Mouse (Mus musculus) c-Kit-positive CD71-positive TER-119-positive erythroid progenitor cells, embryonic 14.5 days (primary cell): ENCODE measurements around the gene Letm1.

Experiments used
- DNase-seq: peaks from one replicate; pipeline ENCODE4 v3.0.0-alpha.2; 2013; ENCODE audit warnings: low spot score

The Letm1 gene

DNA sequence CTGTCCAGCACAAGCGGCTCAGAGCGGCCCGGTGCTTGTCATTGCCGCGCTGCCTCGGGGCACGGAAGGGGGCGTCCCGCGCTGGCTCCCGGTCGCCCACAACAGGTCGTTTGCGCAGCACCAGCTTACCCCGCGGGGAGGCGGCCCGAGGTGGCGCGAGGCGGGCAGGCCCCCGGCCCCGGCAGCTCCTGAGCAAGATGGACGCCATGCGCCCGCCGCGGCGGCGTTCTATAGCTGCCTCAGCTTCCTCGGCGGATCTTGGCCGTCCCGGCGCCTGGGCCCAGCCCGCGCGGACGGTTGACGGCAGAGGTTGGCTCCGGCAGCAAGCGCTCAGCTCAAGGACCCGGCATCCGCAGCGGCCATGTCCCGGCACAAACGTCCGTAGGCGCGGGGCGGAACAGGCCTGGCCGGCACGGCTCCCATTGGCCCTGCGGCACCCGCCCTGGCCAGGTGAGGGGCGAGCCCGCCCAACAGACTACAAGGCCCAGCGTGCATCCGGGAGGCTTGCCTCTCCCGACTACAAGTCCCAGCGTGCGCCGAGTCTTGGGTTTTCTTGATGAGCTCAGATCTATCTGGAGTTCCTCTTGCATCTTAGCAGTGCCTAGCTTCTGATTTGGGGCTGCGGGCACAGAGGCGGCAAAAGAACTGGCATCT lies at the start of gene Letm1:
Gene Letm1 (minus strand): TSS at position 473 of the 654 bp plus-strand sequence.
- peak; percentile 89 for DNase-seq

DNA sequence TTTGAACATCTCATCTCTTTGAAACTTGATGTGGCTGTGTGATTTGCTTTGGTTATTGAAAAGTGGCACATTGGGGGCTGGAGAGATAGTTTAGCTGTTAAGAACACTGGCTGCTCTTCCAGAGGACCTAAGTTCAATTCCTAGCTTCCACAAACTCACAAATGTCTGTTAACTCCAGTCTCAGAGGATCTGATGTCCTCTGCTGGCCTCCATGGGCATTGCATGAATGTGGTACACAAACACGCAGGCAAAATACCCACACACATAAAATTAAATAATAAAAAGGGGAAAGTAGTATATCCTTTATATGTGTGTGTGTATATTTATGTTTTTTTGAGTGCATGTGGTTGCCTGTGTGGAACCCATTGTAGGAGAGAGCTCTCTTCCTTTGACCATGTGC lies 48.2 kb upstream of the Letm1 start:
- DNase-seq = no peak

DNA sequence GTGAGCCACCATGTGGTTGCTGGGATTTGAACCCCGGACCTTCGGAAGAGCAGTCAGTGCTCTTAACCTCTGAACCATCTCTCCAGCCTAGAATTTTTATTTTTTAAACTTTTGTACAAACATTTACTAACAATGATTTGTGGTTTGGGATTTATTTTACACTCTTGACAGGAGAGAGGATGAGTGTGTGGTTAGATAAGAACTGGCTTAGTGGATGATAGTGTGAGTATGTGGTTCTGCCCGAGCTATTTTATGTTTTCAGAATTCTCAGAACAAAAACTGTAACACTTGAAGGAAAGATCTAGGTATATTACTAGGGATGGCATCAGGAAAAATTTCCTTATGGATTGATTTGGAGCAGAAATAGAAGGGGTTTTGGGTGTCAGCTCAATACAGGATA lies 47.3 kb upstream of the Letm1 start:
- DNase-seq = no peak

DNA sequence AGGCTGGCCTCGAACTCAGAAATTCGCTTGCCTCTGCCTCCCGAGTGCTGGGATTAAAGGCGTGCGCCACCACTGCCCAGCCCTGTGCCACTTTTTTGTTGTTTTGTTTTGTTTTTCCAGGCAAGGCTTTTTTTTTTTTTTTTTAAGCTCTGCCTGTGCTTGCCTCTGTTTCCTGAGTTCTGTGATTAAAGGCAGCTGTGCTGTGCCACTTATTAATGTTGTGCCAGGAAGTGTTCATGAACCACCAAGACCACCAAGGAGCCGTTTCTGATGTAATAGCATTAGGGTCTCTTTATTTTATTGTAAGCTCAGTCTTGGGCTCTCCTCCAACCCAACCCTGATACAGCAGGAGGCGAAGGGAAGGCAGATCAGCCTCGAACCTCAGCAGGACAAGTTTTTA lies 45.5 kb upstream of the Letm1 start:
- no peak for DNase-seq

DNA sequence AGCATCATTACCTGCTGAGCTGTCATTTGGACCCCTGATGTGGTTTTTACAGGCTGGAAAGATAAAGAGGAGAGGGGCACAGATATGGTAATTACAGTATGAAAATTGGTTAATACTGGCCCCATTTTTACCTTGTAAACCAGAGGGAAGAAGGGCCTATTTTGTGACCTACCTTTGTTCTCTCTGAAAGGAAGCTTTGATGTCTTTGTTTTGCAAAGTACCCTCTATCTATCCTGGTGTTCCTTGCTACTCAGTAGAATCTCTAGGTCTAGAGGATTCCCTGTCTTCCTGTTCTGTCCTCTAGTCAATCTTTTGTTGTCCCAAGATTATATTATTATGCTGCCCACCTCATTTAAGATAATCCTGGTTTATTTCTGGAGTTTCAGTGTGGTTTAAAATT lies 43.4 kb upstream of the Letm1 start:
- no peak for DNase-seq

DNA sequence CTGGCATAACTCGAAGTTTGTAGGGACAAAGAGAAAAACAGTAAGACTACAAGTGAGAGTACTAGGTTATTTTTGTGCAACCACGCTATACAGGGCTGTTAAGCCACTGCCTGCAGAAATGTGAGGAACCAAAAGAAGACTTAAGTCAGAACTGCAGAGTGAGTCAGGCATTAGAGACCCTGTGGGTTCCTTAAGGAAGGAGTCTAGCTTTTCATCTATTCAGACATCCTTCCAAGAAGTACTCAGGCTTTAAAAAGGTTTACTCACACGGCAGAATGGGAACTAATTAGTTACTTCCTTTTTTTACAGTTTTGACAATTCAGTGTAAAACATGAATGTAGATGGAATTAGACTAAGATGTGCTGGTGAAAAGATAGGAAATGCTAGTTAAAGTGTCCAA lies 39.8 kb upstream of the Letm1 start:
- DNase-seq = no peak

DNA sequence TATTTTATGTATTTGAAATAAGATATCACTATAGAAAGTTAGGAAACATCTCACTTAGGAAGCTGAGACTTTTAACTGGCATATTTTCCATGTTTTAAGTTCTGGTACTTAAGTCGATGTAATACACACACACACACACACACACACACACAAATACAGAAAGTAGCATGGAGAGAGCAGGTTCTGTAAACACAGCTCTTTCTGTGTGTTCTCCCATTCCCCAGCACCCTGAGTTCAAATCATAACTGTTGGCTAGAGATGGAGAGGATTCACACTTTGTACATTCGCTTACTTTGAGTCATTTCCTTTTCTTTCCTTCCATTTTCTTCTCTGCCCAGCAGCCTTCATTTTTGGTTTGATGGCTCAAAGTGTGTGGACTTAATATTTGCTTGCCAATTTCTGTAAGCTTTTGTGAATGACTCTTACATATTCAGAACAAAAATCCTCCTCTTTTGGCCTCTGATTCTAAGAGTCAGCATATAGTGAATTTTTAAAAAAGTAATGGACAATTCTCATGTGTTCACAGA lies 39.3 kb upstream of the Letm1 start:
- no peak for DNase-seq

DNA sequence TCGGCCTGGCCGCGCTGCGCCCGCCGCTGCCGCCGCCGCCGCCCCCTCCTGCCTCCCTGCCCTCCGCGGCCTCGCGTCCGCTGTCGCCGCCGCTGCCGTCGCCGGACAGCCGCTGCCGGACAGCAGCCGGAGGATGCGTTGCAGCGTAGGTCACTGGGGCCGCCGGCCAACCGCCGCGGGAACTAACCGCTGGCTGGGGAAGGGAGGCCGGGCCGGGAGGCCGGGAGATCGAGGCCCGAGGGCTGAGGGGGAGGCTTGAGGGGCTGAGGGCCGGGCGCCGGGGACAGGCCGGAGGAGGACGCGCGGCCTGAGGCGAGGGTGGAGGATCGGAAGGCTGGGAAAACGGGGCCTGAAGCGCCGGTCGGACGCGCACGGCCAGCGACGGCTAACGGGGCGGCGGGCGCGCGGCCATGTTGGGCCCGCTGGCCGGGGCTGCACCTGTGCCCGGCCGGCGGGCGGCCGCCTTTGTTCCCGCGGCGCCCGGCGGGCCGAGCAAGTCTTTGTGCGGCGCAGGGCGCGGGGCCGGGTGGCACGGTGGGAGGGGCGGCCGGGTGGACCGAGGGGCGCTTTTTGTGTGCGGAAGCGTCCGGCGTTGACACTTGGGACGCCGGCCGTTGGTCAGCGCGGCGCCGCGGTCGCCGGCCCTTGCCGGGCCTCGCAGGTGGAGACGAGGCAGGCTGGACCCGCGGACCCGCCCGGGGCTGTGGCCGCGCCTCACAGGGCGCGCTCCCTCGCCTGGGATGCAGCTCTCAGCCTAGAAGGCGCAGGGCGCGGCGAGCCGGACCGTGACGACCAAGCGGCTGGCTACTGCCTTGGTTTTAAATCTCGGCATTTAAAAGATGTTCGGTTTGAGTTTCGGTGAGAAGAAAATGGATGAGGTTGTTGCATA lies 38.4 kb upstream of the Letm1 start:
- peak; percentile 37 for DNase-seq

DNA sequence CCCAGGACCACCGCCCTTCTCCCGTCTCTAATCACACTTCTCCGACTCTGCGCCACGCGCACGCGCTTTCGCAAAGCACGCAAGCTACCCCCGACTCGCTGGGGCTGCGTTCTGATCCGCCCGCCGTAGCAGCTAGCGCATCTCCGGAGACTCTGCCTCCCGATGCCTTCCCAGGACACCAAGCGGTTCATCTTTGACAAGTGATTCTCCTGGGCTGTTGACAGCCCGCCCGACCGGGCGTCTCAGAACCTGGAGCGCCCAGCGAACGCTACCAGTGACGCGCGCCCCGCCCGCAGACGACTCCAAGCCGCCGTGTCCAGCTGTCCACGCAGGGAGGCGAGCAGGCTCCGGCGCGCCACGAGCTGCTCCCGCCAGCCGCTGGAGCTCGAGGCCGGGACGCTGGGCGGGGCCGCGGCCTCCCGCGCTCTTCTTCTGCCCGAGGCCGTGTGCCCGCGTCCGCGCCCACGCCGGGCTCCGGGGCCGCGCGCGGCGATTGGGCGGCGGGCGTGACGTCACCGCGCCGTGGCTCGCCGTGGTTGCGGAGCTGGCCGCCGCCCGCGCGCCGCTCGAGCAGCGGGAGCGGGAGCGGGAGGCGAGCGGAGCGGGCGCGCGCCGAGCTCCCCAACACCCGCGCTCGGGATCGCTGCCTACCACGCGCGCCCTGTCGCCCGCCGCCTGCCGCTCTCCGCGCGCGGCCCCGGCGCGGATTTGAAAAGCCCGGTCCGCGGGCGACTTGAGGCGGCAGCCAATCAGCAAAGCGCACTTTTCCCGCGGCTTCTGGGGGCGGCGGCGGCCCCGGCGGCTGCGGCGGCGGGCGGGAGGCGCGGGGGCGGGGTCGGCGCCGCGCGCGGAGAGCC lies 37.5 kb upstream of the Letm1 start, which contains the start of gene Nsd2:
Gene Nsd2 (plus strand): TSS at position 850 of the 857 bp plus-strand sequence.
- peak; percentile 78 for DNase-seq

DNA sequence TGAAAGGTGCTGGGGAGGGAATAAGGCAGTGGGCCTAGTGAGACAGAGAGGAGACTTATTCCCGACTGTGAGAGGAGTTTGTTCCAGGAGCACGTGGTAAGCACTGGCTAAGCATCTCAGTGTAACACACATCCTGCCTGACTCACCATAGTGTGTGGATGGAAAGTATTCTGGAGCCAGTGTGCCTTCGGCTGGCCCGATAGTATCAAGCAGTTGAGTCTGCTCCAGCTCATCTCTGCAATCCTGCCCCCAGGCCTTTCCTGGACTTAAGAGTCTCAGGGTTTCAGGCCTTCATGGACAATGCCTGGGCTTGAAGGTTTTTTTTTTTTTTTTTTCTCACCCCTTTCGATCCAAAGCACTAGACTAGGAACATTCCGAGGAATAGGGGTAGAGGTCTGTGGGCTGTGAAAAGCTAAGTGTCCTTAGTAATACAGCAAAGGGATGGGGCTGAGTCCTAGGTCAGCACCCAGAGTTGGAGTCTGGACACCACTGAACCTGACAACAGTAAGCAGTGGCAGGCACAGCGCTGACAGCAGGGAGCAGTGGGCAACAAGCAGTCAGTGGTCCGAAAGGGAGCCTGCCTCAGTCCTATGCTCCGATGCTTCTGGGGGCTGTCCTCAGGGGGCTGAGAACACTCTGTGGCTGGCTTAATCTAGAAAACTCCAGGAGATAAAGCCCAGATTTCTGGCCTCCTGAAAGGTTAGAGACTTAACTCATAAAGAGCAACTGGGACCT lies 36.7 kb upstream of the Letm1 start:
- DNase-seq = no peak

DNA sequence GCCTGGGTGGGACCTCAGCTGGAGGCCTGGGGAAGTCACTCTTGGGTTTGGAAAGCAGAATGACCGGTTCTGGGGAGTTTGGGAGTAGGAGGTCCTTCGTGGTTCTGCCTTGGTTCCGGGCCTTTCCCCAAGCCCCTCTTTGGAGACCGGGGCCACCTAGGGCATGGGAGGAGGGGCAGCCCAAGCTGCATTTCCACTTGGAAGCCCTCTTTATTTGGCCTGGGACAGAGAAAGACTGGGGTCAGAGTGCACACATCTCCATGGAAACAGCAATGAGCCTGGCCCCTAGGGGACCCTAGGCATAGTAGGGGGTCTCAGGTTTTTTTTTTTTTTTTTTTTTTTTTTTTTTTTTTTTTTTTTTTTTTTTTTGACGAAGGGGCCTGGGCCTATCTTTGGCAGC lies 35.5 kb upstream of the Letm1 start:
- DNase-seq = no peak

DNA sequence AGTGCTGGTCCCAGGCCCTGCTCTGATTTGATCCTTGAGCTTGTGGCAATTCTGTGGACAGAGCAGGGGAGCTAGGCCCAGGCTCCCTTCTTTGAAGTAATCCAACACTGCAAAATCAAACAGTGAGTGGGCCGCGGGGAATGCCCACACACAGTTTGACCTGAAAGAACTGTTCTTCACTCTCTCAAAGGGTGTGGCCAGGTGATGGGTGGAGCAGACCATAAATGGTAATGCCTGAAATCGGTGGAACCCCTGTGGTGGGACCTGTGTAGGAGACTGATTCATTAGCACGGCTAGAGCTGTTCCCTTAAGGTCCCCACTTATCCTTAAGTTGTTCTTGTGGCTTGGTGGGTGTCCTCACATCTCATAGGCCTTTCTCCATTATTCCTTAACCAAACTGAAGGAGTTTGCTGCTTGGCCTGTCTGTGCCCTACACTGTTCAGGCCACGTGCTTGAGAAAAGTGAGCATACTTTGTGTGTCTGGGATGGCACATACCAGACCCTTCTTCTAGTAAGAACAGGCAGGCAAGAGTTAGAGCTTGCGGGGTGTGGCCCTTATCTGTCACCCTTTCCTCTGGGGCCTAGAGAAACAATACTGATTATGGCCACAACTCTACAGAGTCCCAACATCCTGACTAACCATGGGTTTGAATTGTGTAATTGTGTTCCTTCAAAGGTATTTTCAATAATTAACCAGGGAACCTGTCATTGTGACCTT lies 33.5 kb upstream of the Letm1 start:
- DNase-seq = no peak

DNA sequence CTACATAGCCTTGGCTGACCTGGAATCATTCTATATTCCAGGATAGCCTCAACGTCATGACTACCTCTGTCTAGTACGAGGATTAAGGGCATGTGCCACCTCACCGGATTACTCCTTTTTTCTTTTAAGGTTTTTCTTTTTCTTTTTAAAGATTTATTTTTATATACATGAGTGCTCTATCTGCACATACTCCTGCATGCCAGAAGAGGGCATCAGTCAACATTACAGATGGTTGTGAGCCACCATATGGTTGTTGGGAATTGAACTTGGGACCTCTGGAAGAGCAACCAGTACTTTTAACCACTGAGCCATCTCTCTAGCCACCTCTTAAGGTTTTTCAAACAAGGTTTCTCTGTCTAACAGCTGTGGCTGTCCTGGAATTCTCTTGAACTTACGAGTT lies 28.9 kb upstream of the Letm1 start:
- DNase-seq = no peak

DNA sequence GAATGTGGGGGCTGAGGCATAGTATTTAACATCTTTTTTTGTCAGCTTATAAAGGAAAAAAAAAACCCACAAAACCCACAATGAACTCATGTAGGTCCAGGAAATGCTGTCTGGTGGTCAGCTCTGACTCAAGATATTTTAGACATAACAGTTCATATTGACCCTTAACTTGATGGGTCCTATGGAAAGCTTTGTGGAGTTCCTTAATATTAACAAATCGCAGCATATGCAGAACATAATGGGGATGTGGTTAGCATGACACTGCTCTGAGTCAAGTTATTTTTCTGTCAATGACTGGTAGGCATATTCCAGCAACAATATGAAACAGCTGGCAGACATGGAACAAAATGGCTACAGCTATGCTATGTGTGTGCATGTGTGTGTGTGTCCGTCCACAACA lies 20.7 kb upstream of the Letm1 start:
- DNase-seq = no peak

DNA sequence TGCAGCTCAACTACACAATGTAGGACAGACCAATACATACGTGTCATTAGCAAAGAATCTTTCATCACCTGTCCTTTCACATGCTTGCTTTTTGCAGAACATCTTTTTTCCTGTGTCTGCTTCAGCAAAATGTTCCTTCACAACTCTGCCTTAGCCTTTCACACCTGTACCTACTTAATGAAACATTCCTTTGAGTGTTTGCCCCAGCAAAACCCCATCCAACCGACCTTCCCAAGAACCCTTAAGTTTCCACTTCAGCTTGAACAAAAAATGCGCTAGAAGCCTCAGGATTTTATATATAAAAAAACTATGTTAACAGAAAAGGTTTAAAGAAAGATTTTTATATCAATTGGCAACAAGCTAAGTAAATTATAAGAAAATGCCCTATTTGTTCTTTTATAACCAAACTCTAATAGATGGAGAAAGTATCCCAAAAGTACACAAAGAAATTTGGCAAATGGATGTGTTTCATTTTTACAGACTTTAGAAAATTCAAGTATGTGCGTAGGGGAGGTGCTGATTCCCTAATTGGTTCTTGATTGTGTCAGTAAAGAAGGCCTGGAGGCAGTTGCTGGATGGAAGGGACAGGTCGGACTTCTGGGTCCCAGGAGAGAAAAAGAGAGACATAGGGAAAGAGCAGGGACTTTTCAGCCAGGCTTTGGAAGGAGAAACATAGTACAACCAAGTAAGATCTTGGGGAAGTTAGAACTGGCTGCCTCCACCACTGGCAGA lies 9.5 kb upstream of the Letm1 start:
- no peak for DNase-seq

DNA sequence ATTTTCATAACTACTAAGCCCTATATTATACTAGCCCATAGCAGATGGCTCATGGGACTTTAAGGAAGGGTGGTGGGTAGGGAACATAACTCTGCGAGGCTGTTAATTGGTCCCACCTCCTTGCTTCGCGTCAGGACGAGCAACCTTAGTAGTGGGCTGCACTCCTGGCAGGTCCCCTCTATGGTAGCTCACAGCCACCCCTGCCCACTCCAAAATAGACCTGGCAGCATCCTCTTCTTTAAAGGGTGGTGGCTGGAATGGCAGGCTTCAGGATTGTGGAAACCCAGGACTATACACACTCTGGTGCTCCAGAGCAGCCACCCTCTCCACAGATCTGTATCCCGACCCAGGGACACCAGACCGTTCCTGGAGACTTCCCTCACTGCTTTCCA lies 378 bp upstream of the Letm1 start:
- no peak for DNase-seq

DNA sequence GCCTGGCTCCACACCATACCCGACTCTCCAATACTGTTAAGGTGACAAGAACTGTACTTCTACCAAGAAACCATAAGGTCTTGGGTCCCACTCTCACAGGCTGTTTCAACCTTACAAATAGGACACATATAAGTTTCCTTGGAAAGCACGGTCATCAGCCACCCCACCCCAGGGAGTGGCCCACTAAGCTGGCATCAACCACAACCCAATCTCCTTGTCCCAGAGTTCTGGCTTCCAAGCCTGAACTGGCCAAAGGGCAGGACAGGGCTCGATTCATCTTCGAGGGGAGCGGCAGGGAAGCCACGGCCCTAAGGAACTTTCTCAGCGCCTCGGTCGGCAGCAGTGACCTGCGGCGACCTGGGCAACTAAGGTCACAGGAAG lies 663 bp downstream of the Letm1 start:
- peak; percentile 39 for DNase-seq

DNA sequence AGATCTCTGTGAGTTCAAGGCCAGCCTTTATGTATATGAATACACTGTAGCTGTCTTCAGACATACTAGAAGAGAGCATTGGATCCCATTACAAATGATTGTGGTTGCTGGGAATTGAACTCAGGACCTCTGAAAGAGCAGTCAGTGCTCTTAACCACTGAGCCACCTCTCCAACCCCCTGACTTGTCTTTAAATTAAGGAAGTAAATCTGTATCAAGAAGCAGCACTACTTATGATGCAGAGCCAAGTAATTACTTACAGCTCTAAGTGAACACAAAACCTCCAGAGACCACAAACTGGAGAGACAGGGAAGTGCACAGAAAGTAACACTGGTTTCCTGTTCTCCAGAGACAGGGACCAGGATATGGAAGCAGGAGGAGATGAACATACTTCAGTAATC lies 5.4 kb downstream of the Letm1 start:
- no peak for DNase-seq

DNA sequence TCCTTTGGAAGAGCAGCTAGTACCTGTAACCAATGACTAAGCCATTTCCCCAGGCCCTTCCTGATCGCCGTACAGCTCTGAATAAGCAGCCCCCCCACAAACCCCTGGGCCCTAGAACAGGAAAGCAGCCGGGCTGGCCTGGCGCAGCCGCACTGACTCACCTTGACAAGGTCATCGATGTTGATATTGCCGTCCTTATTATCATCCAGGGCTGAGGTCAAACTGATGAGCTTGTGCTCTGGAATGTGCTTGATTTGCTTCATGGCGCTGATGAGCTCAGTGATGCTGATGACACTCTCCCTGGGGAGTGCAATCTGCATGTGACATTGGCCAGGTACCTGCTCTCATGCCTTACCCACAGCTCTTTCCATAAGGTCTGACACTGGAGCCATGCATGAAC lies 39.1 kb downstream of the Letm1 start:
- no peak for DNase-seq

DNA sequence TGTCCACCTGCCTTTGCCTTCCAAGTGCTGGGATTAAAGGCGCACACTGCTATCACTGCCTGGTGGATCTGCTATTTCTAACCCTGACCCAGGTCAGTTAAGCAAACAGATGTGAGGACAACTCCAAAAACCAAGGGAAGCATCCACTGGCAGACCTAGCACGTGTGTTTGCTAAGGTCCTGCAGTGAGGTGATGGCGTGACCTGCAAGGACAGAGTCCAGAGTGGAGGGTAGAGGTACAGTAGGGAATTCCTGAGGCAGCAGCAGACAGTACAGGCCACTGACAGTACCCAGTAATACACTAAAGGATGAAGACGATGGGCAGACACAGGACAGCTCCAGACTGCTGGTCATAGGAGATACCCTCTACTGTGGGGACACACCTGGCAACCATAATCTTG lies 42.1 kb downstream of the Letm1 start:
- DNase-seq = no peak
